Mouse (Mus musculus): ENCODE measurements around the gene Tarbp1. TPM values are rescaled to one million over a fixed set of nuclear protein-coding genes. Genes with fewer than 3 reads are reported as not detected.

Tarbp1 gene
- polyA plus RNA-seq, 1 experiment: under 0.01 TPM

- no peak for TF ChIP-seq TAL1 (IDR thresholded peaks at IDR 0.05; ENCODE audit: low read length)
- TF ChIP-seq GATA1 (IDR thresholded peaks at IDR 0.05; ENCODE audit: low read length): no peak
These were observed 34.8 kb upstream of the Tarbp1 start for GRCm38 (mm10) chr8:126509635-126510034.

GRCm38 (mm10) chr8:126508871-126509586, 34.2 kb upstream of the Tarbp1 start:
- Histone ChIP-seq H3K4me3 (replicated peaks) (no peak overlapping the region), H3K4me1 (ENCODE audit: control insufficient read depth) (no peaks in the 10 kb centered on the region), H3K9me3 (ENCODE audit: control insufficient read depth, low read length) (no peaks in the 10 kb centered on the region), H3K27me3 (ENCODE audit: control insufficient read depth) (no peaks in the 10 kb centered on the region), H3K36me3 (ENCODE audit: control insufficient read depth) (no peaks in the 10 kb centered on the region)
- TF ChIP-seq TAL1 (IDR thresholded peaks at IDR 0.05; ENCODE audit: low read length): no peak
- TF ChIP-seq GATA1 (IDR thresholded peaks at IDR 0.05; ENCODE audit: low read length): no peak

More at GRCm38 (mm10) chr8:126509635-126510034, 34.8 kb upstream of the Tarbp1 start:
- Histone ChIP-seq H3K9me3 (ENCODE audit: control insufficient read depth, low read length) (no peaks in the 10 kb centered on the region), H3K36me3 (ENCODE audit: control insufficient read depth) (no peaks in the 10 kb centered on the region), H3K27me3 (ENCODE audit: control insufficient read depth) (no peaks in the 10 kb centered on the region), H3K4me1 (ENCODE audit: control insufficient read depth) (no peaks in the 10 kb centered on the region), H3K4me3 (replicated peaks) (no peak overlapping the region)

GRCm38 (mm10) chr8:126508221-126508620, 33.4 kb upstream of the Tarbp1 start:
- Histone ChIP-seq H3K36me3 (ENCODE audit: control insufficient read depth) (no peaks in the 10 kb centered on the region), H3K4me1 (ENCODE audit: control insufficient read depth) (no peaks in the 10 kb centered on the region), H3K4me3 (replicated peaks) (no peak overlapping the region), H3K9me3 (ENCODE audit: control insufficient read depth, low read length) (no peaks in the 10 kb centered on the region), H3K27me3 (ENCODE audit: control insufficient read depth) (no peaks in the 10 kb centered on the region)
- no peak for TF ChIP-seq GATA1 (IDR thresholded peaks at IDR 0.05; ENCODE audit: low read length)
- TF ChIP-seq TAL1 (IDR thresholded peaks at IDR 0.05; ENCODE audit: low read length): no peak

- no peaks in the 10 kb centered on the region for H3K9me3 ChIP-seq (ENCODE audit: control insufficient read depth, low read length)
- H3K27me3 ChIP-seq (ENCODE audit: control insufficient read depth): no peaks in the 10 kb centered on the region
- no peaks in the 10 kb centered on the region for H3K4me1 ChIP-seq (ENCODE audit: control insufficient read depth)
- H3K36me3 ChIP-seq (ENCODE audit: control insufficient read depth): no peaks in the 10 kb centered on the region
- TF ChIP-seq TAL1 (IDR thresholded peaks at IDR 0.05; ENCODE audit: low read length): no peak
- no peak for TF ChIP-seq GATA1 (IDR thresholded peaks at IDR 0.05; ENCODE audit: low read length)
- H3K4me3 ChIP-seq (replicated peaks): no peak overlapping the region
These were observed 29.8 kb upstream of the Tarbp1 start for GRCm38 (mm10) chr8:126504492-126505182.

GRCm38 (mm10) chr8:126502722-126503121, 27.9 kb upstream of the Tarbp1 start:
- Histone ChIP-seq H3K4me1 (ENCODE audit: control insufficient read depth) (peaks cover 4% of the 10 kb centered on the region), H3K4me3 (replicated peaks) (no peak overlapping the region), H3K9me3 (ENCODE audit: control insufficient read depth, low read length) (no peaks in the 10 kb centered on the region), H3K36me3 (ENCODE audit: control insufficient read depth) (no peaks in the 10 kb centered on the region), H3K27me3 (ENCODE audit: control insufficient read depth) (no peaks in the 10 kb centered on the region)
- TF ChIP-seq TAL1 (IDR thresholded peaks at IDR 0.05; ENCODE audit: low read length): no peak
- no peak for TF ChIP-seq GATA1 (IDR thresholded peaks at IDR 0.05; ENCODE audit: low read length)

GRCm38 (mm10) chr8:126499371-126499770, 24.5 kb upstream of the Tarbp1 start:
- H3K36me3 ChIP-seq (ENCODE audit: control insufficient read depth): no peaks in the 10 kb centered on the region
- H3K4me1 ChIP-seq (ENCODE audit: control insufficient read depth): peaks cover 12% of the 10 kb centered on the region
- H3K9me3 ChIP-seq (ENCODE audit: control insufficient read depth, low read length): no peaks in the 10 kb centered on the region
- no peak for TF ChIP-seq GATA1 (IDR thresholded peaks at IDR 0.05; ENCODE audit: low read length)
- no peak for TF ChIP-seq TAL1 (IDR thresholded peaks at IDR 0.05; ENCODE audit: low read length)
- no peaks in the 10 kb centered on the region for H3K27me3 ChIP-seq (ENCODE audit: control insufficient read depth)
- H3K4me3 ChIP-seq (replicated peaks): no peak overlapping the region

- peaks cover 12% of the 10 kb centered on the region for H3K4me1 ChIP-seq (ENCODE audit: control insufficient read depth)
- H3K4me3 ChIP-seq (replicated peaks): no peak overlapping the region
- H3K9me3 ChIP-seq (ENCODE audit: control insufficient read depth, low read length): no peaks in the 10 kb centered on the region
- no peaks in the 10 kb centered on the region for H3K27me3 ChIP-seq (ENCODE audit: control insufficient read depth)
- no peak for TF ChIP-seq TAL1 (IDR thresholded peaks at IDR 0.05; ENCODE audit: low read length)
- TF ChIP-seq GATA1 (IDR thresholded peaks at IDR 0.05; ENCODE audit: low read length): no peak
- no peaks in the 10 kb centered on the region for H3K36me3 ChIP-seq (ENCODE audit: control insufficient read depth)
These were observed 23.6 kb upstream of the Tarbp1 start for GRCm38 (mm10) chr8:126498465-126498864.

GRCm38 (mm10) chr8:126497541-126498428, 22.9 kb upstream of the Tarbp1 start:
- Histone ChIP-seq H3K4me1 (ENCODE audit: control insufficient read depth) (peaks cover 12% of the 10 kb centered on the region), H3K9me3 (ENCODE audit: control insufficient read depth, low read length) (no peaks in the 10 kb centered on the region), H3K27me3 (ENCODE audit: control insufficient read depth) (no peaks in the 10 kb centered on the region), H3K36me3 (ENCODE audit: control insufficient read depth) (no peaks in the 10 kb centered on the region), H3K4me3 (replicated peaks) (peak overlapping the region; percentile 9)
- TF ChIP-seq GATA1 (IDR thresholded peaks at IDR 0.05; ENCODE audit: low read length): no peak
- TF ChIP-seq TAL1 (IDR thresholded peaks at IDR 0.05; ENCODE audit: low read length): no peak

- no peak overlapping the region for H3K4me3 ChIP-seq (replicated peaks)
- H3K9me3 ChIP-seq (ENCODE audit: control insufficient read depth, low read length): no peaks in the 10 kb centered on the region
- no peaks in the 10 kb centered on the region for H3K27me3 ChIP-seq (ENCODE audit: control insufficient read depth)
- H3K36me3 ChIP-seq (ENCODE audit: control insufficient read depth): no peaks in the 10 kb centered on the region
- peaks cover 12% of the 10 kb centered on the region for H3K4me1 ChIP-seq (ENCODE audit: control insufficient read depth)
- no peak for TF ChIP-seq TAL1 (IDR thresholded peaks at IDR 0.05; ENCODE audit: low read length)
These were observed 22.1 kb upstream of the Tarbp1 start for GRCm38 (mm10) chr8:126496915-126497314.
